Mouse (Mus musculus) thymus, postnatal 10 days (tissue): ENCODE results near the gene Cdk5r1.

Experiments used
- DNase-seq, 2 experiments: peaks; one replicate each; pipeline ENCODE4 v3.0.0; 2021; ENCODE audit warnings: low spot score in 2 of 2

Gene Cdk5r1

DNA sequence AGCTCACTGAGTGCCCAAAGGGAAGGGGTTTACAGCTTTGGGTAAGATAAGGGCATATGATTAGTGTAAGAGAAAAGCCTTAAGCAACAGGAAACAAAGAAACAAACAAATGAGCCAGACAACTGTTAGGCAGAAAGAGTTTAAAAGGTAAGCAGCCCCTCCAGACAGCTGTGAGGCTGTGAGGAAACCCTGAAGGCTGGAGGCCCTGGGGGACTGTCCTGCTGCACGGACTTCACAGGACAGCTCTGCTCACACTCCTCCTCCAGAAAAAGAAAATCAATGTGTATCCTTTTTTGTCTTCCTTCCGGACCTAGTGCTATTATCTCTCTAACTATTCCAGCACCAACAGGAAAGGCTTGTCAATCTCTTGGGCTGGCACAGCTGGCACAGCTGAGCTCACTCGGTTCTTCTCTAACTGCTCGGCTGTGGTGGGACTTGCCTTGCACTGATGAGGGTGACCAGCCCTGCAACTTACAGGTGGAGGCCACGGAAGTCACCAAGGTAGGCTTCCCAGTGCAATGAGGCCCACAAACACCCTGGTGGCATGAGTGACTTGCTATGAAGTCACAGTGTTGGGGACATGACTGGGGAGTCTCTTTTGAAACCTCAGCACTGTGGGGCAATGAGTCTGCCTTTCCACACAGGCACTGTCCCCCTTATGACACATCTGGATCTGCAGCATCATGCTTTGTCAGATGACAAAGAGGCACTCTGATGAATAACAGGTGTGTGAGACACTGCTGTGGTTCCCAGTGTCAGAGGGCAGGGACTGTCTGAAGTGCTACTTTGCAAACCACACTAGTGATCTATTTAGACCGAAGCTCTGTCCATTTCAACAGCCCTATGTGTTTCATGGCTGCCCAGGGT is 27.9 kb downstream of the Cdk5r1 start:
- DNase-seq: peak; percentile 39 to 56

DNA sequence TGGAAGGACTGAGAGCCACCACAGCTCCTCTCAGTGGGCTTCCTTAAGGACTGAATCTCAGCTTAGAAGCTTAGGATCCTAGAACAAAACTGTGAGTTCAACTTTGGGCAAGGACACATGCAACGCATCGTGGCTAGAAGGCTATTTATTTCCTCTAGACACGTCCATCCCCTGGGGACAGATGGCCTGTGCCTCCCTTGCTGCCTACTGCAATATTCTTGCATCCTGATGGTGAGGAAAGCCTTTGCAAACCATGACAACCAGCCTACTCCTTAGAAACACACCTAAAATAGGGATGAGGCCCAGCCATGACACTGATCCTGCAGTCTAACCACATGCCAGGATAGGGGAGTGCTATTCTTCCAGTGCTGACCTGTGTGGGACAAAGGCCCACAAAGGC is 28.8 kb downstream of the Cdk5r1 start:
- DNase-seq: no peak

DNA sequence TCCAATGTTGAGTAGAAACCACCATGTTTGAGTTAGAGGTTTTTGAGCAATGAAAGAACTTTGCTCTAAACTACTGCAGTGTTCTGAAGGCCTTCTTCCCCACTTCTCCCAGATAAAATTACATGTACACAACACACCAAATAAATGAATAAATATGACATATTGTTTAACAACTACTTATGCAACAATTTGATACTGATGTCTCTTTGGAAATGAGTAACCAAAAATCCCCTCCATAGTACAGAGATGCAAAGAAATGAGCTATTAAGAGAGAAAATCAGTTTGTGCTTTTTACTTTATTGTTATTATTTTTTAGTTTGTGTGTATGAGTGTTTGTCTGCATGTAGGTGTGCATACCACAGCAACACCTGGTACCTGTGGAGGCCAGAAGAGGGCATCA is 29.7 kb downstream of the Cdk5r1 start:
- DNase-seq: no peak

DNA sequence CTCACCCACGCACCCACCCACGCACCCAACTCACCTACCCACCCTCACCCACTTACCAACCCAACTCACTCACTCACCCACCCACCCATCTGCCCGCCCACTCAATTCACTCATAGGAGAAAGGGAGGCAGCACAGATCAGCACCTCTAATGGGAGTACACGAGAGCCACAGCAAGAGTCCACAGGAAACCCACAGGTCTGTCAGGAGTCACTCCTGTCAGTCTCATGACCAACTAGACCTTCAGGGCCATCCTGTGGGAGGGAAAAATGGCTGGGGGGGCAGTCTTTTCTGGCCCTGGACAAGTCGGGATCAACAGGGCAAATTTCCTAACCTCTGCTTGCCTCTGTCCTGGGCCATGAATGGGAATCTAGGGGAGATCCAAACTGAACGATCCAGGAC is 31.0 kb downstream of the Cdk5r1 start:
- DNase-seq: no peak

DNA sequence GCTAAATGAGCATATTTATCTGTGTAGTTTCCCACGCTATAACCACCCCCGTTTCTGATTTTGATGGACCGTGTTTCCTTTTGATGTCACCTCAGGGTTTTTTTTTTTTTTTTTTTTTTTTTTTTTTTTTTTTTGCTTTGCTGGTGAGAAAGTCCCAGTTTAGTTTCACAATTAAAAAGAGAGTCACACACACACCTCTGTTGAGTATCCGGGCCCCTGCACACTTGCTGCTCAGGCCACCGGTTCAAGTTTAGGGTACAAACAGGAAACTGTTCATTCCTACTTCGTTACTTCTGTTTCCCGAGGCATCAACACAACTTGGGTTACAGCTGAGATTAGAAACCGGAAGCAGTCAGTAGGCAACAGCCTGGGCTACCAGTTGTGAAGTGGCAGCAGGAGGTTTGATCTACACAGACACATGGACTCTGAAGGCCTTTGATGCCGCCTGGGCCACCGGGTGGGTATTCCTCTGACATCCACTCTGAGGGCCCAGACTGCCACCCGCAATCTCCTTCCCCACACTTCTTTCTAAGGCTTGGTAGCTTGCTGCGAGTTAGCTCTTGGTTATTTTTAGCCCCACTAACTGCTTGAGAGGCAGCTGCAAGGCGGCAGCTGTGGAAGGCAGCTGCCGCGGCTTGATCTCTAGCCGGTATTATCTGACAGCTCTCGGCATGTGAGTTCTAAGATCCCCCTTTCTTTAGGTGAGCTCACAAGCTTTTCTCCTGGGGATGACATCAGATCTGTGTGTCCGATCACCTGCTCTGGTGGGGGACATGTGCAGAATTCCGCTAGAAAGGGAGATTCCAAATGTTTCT is 31.7 kb downstream of the Cdk5r1 start:
- DNase-seq: peak; percentile 66 to 76

DNA sequence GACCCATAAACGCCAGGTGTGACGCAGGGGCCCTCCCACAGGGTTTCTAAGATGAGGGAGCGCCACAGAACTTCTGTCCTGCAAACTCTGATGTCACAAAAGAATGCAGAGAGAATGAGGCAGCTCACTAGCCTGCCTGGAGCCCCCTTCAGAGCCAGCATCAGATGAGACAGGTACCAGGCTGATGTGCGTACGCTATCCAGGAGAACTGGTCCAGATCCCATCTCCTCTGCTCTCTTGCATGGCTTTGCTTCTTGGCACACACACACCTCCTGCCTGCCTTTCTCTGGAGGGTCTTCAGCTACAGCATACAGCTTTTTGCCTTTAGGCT is 32.3 kb downstream of the Cdk5r1 start:
- DNase-seq: no peak

DNA sequence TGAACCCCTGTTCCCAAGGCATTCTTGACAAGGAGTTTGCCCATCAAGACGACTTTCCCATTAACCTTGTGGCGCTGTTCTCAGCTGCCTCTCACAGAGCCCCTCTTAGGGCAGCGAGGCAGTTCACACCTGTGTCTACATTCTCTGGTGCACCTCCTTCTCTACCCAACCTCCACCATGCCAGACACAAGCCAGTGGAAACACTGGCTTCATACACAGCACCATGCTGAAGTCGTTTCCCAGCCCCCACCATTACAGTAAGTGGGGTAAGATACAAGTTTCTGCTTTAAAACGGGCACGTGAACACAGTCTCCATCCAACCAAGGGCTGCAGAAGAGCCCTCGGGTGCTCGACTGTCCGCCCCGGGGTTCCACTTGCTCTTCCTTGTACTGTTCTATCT is 33.3 kb downstream of the Cdk5r1 start:
- DNase-seq: no peak

DNA sequence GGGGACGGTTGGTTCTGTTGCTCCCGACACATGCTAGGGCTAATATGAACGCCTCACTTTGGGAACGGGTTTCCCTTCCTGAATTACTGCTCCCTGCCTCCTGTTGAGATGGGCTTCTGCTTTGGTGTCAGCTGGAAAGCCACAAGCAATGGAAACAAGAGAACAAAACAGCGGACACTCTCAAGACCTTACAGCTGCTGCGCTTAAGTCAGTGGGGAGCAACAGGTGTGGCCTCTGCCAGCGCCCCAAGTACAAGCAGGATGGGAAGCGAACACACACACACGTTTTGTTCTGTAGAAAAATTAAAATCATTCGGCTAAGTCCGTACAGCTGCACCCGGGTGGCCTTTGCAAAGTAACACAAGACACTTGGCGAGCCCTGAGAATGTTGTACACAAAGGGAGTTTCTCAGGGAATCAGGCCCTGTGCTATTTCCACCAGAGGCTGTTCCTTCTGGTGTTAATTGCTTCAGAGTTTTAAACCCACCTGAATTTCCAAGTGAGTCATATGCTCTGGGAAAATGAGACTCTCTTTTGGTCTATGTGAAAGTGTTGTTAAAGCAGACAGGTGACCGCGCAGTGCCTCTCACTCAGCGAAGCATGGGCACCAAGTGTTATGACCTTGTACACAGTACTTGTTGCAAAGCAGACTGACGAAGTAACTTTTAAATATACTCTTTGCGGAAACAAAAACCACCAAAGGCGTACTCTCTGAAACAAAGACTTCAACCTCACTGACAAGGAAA is 35.7 kb downstream of the Cdk5r1 start:
- peak; percentile 48 to 55 for DNase-seq

DNA sequence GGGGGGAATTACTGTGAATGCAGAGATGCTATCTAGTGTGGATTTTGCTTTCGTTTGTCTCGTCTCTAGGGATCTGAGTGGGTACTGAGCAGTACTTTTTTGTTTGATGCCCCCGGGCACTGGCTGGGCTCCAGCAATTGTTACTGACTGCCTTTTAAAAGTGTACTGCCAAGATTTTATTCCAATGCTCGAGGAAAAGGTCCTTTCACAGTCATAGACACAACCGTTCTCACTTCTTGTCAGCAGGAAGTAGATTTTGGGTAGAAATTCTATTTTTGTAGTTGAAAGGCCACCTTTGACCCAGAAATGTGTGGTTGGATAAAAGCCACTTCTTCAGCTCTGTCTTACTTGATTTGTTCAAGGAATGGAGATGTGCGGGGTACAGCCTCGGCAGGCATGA is 37.0 kb downstream of the Cdk5r1 start:
- peak in 1 of 2 experiments; percentile 36 for DNase-seq

DNA sequence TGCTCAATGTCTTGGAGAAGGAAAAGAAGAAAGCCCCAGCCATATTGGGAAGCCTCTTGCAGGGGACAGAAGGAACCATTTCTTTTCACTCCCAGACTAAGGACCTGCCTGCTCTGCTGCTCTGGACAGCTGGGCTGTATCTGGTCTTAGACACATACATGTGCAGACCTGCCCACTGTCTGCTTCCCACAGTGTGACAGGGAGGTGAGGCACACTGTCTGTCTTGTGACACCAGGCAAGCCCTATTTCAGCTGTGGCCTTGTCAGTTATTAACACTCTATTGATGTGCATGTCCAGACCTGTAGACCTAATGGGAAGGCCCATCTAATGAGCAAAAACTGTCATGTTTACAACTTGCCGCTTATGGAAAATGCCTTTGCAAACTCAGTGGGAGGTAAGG is 38.5 kb downstream of the Cdk5r1 start:
- no peak for DNase-seq

DNA sequence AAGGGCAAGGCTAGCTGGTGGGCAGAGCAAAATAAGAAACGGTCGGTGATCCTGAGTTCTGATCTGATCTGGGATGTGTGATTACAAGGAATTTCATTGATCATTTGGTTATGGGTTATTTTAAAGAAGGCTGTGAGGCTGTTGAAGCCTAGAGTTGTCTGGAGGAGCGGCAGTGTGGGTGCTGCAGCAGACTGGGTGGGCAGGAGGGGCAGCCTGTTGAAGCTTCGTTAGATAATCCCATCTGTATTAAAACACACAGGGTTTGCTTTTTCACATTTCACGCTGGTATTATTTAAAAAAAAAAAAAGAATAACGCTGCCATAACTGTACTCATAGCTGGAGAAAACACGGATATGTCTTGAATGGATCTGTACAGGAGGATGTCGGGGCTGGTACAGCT is 39.1 kb downstream of the Cdk5r1 start:
- DNase-seq: no peak

DNA sequence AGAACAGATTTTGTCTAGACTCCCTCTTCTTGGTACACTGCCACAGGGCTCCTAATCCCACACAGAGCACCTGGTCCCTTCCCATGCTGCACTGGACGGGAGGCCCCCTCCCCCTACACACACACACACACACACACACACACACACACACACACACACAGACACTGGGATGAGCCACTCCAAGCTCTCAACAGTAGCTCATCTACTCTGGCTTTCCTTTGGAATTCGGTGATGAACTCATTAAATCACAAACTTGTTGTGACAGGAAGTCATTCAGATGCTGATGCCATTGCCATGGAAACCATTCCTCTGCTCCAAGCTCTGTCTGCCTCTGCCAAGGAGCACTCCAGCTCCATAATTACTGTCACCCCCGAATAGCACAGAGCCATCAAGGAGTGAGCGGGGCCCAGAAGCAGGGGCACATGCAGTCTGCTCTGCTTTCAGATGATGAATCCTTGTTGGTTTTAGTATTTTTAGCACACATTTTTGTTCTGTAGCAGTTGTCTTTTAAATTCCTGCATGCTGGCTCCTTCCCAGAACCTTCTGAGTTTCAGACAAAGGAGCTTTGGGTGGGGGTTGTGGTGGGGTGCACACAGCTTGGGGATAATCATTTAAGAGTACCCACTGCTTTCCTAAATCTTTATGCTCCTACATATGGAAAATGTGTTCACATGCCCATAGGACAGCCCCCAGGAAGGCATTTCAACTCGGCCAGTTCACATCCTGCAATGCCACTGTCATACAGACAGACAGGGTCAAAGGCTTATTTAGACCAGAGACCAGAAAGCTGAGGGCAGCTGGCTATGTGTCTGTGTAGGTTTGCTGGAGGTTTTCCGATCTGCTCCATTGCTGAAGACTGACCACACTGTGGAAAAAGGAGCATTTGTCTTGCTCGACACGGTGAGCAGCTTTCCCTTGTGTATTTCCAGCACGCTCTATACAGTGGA is 41.9 kb downstream of the Cdk5r1 start:
- DNase-seq: no peak

DNA sequence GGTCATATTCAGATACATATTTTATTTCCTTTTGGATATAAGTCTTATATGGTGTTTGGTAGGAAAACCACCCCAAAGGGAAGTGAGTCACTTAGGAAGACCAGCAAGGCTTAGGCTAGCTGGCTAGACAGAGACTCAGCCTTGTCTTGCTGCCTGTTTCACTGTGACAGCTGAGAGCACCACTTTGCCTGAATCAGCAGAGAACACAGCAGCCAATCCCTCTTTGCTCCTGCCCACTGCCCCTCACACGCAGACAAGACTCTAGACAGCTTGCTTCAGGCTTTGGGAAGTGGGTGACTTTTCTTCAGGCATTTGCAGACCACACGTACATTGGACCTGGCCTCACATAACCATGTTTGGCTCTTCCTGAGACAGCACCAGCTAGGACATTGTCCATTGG is 44.3 kb downstream of the Cdk5r1 start:
- DNase-seq: no peak

DNA sequence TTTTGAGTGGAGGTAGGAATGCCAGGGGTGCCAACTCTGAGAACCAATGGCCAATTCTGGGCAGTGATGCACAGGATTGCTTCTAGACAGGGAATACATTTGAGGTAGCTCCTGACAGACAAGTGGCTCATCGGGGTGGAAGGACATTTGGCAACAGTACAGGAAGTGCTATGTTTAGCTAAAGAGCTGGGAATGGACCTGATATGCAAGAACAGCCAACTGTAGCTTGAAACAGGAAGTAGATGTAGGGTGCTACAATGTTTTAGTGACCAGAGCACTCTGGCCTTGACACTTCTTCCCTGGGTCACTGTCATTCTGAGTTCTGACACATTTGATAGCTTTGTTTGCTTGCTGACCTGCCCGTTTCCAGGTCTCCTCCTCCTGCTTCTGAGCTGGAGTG is 46.0 kb downstream of the Cdk5r1 start:
- no peak for DNase-seq

DNA sequence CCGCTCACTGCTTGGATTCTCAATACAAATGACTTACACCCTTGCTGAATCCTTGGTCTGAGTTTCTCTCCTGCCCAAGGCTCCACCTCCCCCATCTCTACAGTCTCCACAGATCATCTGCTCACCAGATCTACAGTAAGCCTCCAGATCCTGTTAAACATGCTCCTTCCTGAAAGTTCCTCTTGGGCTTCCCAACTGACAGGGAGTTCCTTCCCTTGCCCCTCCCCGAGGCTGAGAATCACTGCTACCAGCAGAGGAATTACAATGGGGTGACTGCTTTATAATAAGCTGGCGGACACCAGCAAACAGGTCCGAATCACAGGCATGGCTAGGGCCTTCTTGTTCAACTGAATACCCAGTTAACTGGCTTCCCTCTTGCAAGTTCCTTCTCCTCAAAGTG is 46.6 kb downstream of the Cdk5r1 start:
- DNase-seq: no peak

DNA sequence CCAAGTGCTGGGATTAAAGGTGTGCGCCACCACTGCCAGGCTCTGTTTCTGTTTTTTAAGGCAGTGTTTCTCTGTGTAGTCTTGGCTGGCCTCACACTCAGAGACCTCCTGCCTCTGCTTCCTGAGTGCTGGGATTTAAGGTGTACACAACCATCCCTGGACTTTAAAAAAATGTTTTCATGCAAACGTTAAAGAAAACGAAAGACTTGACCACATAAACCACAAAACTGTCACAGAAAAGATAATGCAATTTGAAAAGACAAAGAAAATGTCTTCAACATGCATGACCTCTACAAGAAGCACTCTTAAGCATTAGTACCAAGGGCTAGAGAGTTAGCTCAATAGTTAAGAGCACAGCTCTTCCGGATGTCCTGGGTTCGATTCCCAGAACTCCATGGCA is 47.4 kb downstream of the Cdk5r1 start:
- no peak for DNase-seq

DNA sequence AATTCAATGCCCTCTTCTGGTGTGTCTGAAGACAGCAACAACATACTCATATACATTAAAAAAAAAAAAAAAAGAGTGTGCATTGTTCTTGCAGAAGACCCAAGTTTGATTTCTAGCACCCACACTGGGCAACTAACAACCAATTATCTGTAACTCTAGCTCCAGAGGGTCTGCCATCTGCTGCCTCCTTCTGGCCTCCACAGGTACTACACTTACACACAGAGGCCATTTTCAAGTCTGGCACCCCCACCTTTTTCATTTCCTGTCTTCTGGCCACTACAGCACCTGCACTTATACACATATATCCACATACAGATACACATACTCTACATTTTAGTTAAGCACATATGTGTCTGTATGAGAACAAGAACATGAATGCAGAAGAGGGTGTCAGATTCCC is 50.9 kb downstream of the Cdk5r1 start:
- DNase-seq: peak; percentile 17 to 41

DNA sequence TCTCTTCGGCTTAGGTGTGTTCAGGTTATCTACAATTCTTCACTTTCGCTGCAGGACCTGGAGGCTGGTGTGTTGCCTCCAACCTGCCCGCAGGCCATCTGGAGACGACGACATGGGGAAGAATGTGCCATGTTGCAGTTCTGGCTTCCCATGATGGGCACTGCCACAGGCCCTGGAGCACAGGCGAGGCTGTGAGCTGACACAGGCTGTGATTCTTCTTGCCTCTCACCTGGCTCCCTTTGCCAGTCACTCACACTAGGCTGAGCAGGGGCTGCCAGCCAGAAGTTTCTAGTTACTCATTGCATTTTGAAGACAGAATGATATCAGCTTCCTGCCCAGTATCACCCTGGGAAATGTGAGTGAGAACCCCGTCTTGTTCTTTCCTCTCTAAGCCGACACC is 52.3 kb downstream of the Cdk5r1 start:
- no peak for DNase-seq
